Mouse (Mus musculus) T-helper 17 cell (primary cell): ENCODE measurements around the gene Slc46a1.

ENCODE experiments used
- in situ Hi-C, 2 experiments: fragments of 300-600 bp; cut with MboI, MseI; formaldehyde crosslinking; loops; 1 replicate in 1 of 2; 2 replicates in 1 of 2; pipeline ENCODE4 v1.15.1; 2025; ENCODE audit warnings: high pct_unique_total_duplicates in 2 of 2

Slc46a1 gene

DNA sequence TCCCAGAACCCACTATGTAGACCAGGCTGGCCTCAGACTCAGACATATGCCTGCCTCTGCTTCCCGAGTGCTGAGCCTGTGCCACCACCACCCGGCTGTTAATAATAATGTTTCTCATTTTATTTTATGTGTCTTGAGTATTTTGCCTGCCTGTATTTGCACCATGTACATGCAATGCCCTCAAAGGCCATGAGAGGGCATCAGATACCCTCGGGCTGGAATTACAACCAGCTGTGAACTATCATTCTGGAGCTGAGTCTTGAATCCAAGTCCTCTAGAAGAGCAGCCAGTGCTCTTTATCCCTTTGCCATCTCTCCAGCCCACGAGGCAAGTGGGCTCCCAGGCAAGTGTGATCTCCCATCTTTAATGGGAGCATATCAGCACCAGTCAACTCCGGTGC is 10.2 kb upstream of the Slc46a1 start:
- in situ Hi-C loops = no loop called here

- in situ Hi-C loops = no loop called here
Observed at GRCm38 (mm10) chr11:78458740-78459139, 6.8 kb upstream of the Slc46a1 start.

- in situ Hi-C loops = no loop called here
Observed at GRCm38 (mm10) chr11:78461894-78462293, 3.6 kb upstream of the Slc46a1 start.

DNA sequence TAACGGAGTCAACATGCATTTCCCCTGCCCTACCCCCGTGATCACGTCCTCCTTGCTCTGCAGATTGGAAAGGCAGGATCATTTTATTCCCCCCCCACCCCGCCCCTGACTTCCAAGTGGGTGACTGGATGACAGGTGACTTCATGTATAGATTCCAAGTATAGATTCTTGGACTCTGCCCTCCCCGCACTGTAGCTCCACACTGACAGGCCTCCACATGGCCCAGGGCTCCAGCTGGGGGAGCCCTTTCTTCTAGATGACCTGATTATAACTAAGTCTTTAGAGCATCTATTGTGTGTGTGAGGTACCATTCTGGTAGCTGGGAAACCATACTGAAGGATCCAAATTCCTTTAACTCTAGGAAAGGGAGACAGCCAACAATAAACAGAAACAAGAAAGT is 2.8 kb upstream of the Slc46a1 start:
- in situ Hi-C loops = no loop called here

DNA sequence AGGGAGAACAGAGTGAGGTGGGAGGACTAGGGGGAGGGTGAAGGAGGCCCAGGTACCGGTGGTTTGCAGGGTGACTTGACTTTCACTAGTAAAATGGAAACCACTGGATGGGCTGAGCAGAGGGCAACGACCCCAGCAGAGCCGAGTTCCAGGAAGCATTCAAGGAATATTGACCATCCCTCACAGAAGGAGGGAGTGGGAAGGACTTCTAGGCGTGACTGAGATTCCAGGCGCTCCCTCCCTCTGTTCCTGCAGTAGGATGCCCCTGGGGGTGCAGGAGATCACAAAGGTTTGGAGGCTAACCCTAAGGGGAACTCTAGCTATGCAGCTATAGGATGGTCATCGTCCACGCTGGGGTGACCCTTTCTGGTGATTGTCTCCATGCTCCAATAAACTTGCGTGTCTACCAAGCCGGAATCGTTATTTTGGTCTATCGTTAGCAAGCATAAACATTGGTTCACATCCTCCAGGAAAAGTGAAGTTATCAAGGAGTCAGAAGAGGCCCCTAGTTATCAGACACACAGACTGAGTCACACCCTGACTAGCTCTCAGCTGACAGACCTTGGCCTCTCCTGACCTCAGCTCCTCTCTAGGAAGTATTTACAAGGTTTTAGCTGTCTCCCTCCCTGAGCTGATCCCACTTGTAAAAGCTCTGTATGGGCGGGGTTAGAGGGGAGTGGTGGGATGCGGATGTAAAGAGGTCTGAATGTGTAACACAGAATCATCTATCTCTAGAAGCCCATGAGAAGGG is 2.0 kb upstream of the Slc46a1 start:
- in situ Hi-C loops = no loop called here

GRCm38 (mm10) chr11:78465116-78465515 is 381 bp upstream of the Slc46a1 start:
- in situ Hi-C loops = no loop called here

- in situ Hi-C loops = no loop called here
Observed at GRCm38 (mm10) chr11:78466242-78466912, 880 bp downstream of the Slc46a1 start.

DNA sequence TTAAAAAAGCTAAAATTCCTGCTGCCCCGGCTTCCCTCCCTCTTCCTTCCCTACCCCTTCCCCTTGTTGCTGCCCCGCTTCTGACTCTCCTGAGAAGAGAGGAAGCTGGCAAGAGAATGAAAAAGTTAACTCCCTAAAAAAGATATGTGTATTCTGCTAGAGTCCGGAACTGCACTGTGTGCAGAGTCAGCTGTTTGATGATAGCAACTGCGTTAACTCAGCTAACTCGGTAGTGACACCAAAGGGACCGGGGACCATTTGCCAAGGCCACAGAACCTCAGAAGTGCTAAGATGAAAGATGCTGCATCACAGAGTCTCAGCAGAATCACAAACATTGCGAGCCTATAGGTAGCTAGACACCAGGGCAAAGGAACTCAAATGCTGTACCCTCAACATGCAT is 2.0 kb downstream of the Slc46a1 start:
- in situ Hi-C loops = no loop called here

DNA sequence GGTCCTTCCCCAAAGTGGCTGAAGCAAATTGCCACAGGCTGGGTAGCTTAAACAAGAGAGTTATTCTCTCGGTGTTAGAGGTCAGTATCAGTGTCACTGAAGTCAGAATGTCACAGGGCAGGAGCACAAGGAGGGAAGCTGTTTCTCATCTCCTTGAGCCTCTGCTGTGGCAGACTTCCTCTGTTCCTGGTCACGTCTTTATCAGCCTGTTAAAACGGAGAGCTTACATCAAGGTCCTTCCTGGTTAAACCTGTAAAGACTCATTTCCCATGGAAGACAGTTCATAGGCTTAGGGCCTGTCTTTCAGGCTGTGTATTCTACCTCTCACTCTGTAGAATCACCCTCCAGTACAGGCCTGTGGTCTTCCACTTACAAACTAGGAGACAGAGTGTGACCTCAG is 2.4 kb downstream of the Slc46a1 start:
- in situ Hi-C loops = no loop called here

GRCm38 (mm10) chr11:78471326-78472103 is 6.0 kb downstream of the Slc46a1 start:
- in situ Hi-C loops = no loop called here

DNA sequence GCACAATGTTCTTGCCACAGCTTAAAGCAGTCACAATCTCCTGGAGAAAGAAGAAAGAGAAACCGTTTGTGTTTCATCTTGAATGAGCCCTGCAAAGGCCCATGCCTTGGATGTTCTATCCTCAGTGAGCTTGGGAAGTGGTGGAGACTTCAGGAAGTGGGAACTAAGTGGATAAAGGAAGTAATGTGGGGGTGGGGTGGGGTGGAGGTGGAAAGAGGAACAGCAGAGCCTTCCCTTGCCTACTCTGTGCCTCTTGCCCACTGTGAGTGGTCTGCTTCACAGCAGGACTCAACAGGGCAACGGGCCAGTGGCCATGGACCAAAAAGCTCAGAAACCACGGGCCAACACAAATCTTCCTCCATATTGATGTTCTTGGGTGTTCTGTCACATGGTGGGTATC is 9.8 kb downstream of the Slc46a1 start:
- in situ Hi-C loops = no loop called here

DNA sequence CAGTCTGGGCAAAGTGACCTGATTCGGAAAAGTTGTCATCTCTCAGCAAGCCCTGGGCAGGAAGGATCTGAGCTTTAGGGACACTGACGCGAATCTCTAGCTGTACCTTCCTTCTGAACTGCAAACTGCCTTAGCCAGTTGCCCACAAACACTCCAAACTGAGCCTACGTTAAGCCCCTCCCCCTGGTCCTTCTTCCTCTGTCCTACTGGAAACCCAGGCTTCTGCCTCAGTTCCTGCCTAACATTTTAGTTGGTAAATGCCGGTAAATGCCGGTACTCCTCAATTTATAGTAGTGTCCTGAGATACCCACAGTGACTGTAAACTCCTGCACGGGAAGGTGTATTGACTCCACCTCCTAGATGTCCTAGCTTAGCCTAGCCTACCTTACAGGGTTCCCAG is 18.1 kb downstream of the Slc46a1 start:
- in situ Hi-C loops = no loop called here

DNA sequence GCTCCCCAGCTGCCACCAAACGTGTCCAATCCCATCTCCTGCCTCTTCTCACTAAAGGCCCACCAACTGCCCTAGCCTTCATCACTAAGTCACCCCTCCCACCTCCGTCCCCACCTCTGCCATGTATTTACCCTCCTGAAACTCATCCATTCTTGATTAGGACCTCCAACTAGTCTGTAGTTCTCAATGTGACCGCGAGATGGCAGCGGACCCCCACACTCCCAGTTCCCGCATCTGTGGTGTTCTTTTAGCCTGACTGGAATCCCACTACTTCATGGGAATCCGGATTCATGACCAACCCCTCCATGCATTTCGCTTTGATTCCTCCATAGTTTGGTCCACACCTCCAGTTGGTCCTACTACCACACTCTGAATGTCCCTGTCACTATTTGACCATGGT is 22.7 kb downstream of the Slc46a1 start:
- in situ Hi-C loops = no loop called here

- in situ Hi-C loops = loop anchor here in 1 of 2 experiments (10.0 kb wide), 1 partner anchor 1034 kb away; the partner anchor contains the start of gene Evi2b
Observed at GRCm38 (mm10) chr11:78490781-78491241, 25.3 kb downstream of the Slc46a1 start.

- in situ Hi-C loops = loop anchor here in 1 of 2 experiments (10.0 kb wide), 1 partner anchor 1029 kb away; the partner anchor contains the start of gene Evi2b
Observed at GRCm38 (mm10) chr11:78495904-78496303, 30.4 kb downstream of the Slc46a1 start.

GRCm38 (mm10) chr11:78497071-78497541 is 31.6 kb downstream of the Slc46a1 start:
- in situ Hi-C loops = loop anchor here in 1 of 2 experiments (10.0 kb wide), 1 partner anchor 1028 kb away; the partner anchor contains the start of gene Evi2b

- in situ Hi-C loops = loop anchor here in 1 of 2 experiments (10.0 kb wide), 1 partner anchor 1027 kb away; the partner anchor contains the start of gene Evi2b
Observed at GRCm38 (mm10) chr11:78497544-78498522, 32.3 kb downstream of the Slc46a1 start, which contains the start of gene Sarm1. Gene Sarm1 (minus strand): TSS chr11:78497754.

- in situ Hi-C loops = loop anchor here in 1 of 2 experiments (10.0 kb wide), 1 partner anchor 1026 kb away; the partner anchor contains the start of gene Evi2b
Observed at GRCm38 (mm10) chr11:78499004-78499403, 33.5 kb downstream of the Slc46a1 start, which contains the start of gene Vtn. Gene Vtn (plus strand): TSS chr11:78499091.

DNA sequence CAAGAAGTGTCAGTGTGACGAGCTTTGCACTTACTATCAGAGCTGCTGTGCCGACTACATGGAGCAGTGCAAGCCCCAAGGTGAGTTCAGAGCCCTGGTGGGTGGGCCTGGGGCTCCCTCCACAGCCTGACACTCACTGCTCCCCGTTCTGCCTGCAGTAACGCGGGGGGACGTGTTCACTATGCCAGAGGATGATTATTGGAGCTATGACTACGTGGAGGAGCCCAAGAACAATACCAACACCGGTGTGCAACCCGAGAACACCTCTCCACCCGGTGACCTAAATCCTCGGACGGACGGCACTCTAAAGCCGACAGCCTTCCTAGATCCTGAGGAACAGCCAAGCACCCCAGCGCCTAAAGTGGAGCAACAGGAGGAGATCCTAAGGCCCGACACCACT is 34.0 kb downstream of the Slc46a1 start:
- in situ Hi-C loops = loop anchor here in 1 of 2 experiments (10.0 kb wide), 1 partner anchor 1025 kb away; the partner anchor contains the start of gene Evi2b

DNA sequence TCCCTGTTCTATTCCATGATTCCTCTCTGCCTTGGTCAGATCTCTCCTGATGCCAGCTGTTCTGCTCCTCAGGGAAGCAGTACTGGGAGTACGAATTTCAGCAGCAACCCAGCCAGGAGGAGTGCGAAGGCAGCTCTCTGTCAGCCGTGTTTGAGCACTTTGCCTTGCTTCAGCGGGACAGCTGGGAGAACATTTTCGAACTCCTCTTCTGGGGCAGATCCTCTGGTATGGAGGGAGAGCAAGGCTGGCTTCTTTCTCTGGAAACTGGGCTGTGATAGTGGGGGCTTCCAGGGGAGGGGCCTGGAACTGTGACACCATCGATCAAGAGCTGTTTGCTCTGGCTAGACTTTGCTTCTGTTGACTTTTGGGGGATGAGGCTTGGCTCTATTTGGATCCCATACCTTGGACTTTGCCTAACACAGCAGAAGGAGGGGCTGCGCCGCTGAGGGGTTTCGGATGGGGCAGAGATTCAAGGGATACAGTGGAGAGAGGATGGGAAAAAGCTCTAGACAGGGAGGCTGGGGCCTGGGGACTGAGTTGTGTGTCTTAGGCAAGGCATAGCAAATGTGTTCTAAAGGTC is 35.2 kb downstream of the Slc46a1 start:
- in situ Hi-C loops = no loop called here
